Comparison of ENCODE assay signal across 15 mouse cellular contexts in the genomic region with DNA sequence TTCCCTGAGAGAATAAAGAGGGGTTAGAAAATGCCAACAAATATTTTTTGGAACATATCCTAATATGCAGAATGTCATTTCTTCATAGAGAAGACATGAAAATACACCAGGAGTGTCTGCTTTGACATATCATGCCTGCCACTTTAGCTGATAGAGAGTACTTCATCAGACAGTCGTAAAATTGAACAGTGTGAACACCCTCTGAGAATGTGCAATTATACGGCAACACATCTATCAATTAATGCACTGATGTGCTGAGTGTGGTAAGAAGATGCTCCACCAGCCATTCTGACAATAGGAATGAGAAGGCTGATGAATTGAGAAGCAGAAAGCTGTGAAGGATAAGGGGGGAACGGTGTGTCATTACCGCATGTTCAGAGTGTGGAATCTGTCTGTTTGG.
"Had no signal": no experiment of that assay in that cellular context is flagged by ENCODE, and none has a peak within 500 bp of the region (broad histone marks: within the 10 kb centered on the region; RNA-seq: fewer than 3 reads in every experiment).

No protein-coding gene starts in this region.

- DNase-seq: retina, postnatal 1 day; right cerebral cortex, postnatal 14 days; right cerebral cortex, postnatal 25 days; right cerebral cortex, postnatal 4 days; spleen, adult 18-20 months; thymus, adult 18-20 months; thymus, adult 2 months; thymus, postnatal 14 days; thymus, postnatal 25 days; thymus, postnatal 36 days; thymus, postnatal 4 days had no signal

- H3K4me1 ChIP-seq: neural tube, embryonic 12.5 days; neural tube, embryonic 13.5 days; stomach, embryonic 15.5 days had no signal

- H3K4me3 ChIP-seq: neural tube, embryonic 12.5 days; neural tube, embryonic 13.5 days; stomach, embryonic 15.5 days had no signal

- H3K4me2 ChIP-seq: neural tube, embryonic 12.5 days; neural tube, embryonic 13.5 days; stomach, embryonic 15.5 days had no signal

- H3K27me3 ChIP-seq: neural tube, embryonic 12.5 days; neural tube, embryonic 13.5 days; stomach, embryonic 15.5 days had no signal

- H3K9ac ChIP-seq: neural tube, embryonic 12.5 days; neural tube, embryonic 13.5 days; stomach, embryonic 15.5 days had no signal

- H3K9me3 ChIP-seq: neural tube, embryonic 12.5 days; neural tube, embryonic 13.5 days; stomach, embryonic 15.5 days had no signal

- H3K36me3 ChIP-seq: neural tube, embryonic 12.5 days; neural tube, embryonic 13.5 days; stomach, embryonic 15.5 days had no signal

- H3K27ac ChIP-seq: neural tube, embryonic 12.5 days; neural tube, embryonic 13.5 days; stomach, embryonic 15.5 days; stomach, postnatal 0 days had no signal
